Mouse (Mus musculus) heart, embryonic 12.5 days (tissue): ENCODE results near the gene Ptger4. TPM values are rescaled to one million over a fixed set of nuclear protein-coding genes. Genes with fewer than 3 reads are reported as not detected.

Experiments used
- ATAC-seq: fragments of 200-750 bp; cut with Nextera tagmentation; 2 replicates; pipeline ENCODE4 v1.8.0; 2017; ENCODE audit warnings: moderate TSS enrichment, moderate library complexity; ENCODE audit not compliant: insufficient number of reproducible peaks, low FRiP score
- H3K27ac ChIP-seq: fragments of 300-500 bp; sonication (generic); 2 replicates; pipeline ENCODE4 v1.5.1; 2016; ENCODE audit warnings: mild to moderate bottlenecking, moderate library complexity; ENCODE audit not compliant: poor library complexity, severe bottlenecking
- H3K27me3 ChIP-seq: fragments of 300-500 bp; sonication (generic); replicated peaks from 2 replicates; pipeline ENCODE4 v1.6.1; 2016; ENCODE audit warnings: mild to moderate bottlenecking, moderate library complexity
- H3K36me3 ChIP-seq: fragments of 300-500 bp; sonication (generic); 2 replicates; pipeline ENCODE4 v1.6.1; 2016; ENCODE audit warnings: mild to moderate bottlenecking, moderate library complexity
- H3K4me1 ChIP-seq: fragments of 300-500 bp; sonication (generic); replicated peaks from 2 replicates; pipeline ENCODE4 v1.6.1; 2016; ENCODE audit warnings: mild to moderate bottlenecking
- H3K4me2 ChIP-seq: fragments of 300-500 bp; sonication (generic); 2 replicates; pipeline ENCODE4 v1.6.1; 2016; ENCODE audit warnings: mild to moderate bottlenecking, moderate library complexity
- H3K4me3 ChIP-seq: fragments of 300-500 bp; sonication (generic); 2 replicates; pipeline ENCODE4 v1.5.1; 2016; ENCODE audit warnings: mild to moderate bottlenecking
- H3K9ac ChIP-seq: fragments of 300-500 bp; sonication (generic); 2 replicates; pipeline ENCODE4 v1.6.1; 2016; ENCODE audit warnings: mild to moderate bottlenecking, moderate library complexity
- H3K9me3 ChIP-seq: fragments of 300-500 bp; sonication (generic); replicated peaks from 2 replicates; pipeline ENCODE4 v1.6.1; 2016; ENCODE audit warnings: mild to moderate bottlenecking, moderate library complexity
- WGBS: fragments of 180-500 bp; shearing (Covaris S2); methylation state at CpG from one replicate; pipeline ENCODE4 v1.1.7; 2016; 5-methylcytosine and 5-hydroxymethylcytosine counted together
- polyA plus RNA-seq: library from polyadenylated mRNA; unstranded; fragments of >200 nt; fragmentation: Nextera tagmentation; extraction: Ambion mirVana; gene quantifications from 2 replicates; pipeline ENCODE4 v1.2.1, GENCODE M21; 2016

The Ptger4 gene
- polyA plus RNA-seq, 1 experiment from 2014 or later, result 2.4 TPM

DNA sequence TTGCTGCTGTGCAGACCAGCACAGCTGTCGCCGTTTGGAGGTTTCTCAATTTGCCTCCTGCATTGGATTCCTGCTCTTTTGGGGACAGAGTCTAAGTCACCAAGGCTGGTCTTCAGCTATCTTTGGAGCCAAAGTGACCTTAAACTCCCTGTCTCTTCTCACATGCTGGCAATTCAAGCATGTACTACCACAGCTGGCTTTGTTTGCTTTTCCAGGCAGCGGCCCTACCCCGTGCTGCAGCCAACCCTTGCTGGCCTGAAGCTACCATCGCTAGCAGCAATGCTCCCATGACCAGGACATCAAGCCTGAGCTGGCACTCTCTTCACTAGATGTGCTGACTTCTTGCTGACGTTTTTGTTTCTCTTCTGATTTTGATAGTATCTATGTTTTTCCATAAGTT lies 85.2 kb downstream of the Ptger4 start:
- no peak overlapping the region for H3K9ac ChIP-seq
- 61% methylated on average over 6 of the region's 6 CpGs for WGBS
- no peak overlapping the region for H3K4me2 ChIP-seq
- ATAC-seq, result no peak
- no peak overlapping the region for H3K4me3 ChIP-seq
- peaks cover 25% of the 10 kb centered on the region for H3K36me3 ChIP-seq
- no peaks in the 10 kb centered on the region for H3K27me3 ChIP-seq
- no peaks in the 10 kb centered on the region for H3K9me3 ChIP-seq
- peaks cover 30% of the 10 kb centered on the region for H3K4me1 ChIP-seq
- no peak overlapping the region for H3K27ac ChIP-seq

DNA sequence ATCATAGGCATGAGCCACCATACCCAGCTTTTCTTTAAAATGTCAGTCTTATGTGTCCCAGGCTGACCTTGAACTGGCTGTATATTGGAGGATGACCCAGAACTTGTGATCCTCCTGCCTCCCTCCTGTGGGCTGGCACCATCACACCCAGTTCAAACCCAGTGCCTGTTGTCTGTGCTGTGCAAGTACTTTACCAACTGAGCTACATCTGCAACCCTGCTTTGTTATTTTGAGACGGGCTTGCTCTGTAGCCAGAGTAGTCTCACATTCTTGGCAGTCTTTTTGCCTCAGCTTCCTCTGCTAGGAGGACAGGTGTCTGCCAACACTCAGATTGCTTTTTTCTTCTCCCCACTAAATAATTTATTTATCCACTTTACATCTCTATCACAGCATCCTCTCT lies 86.6 kb downstream of the Ptger4 start:
- no peak for ATAC-seq
- WGBS, result 30% methylated on average over 1 of the region's 1 CpGs
- H3K27me3 ChIP-seq, result no peaks in the 10 kb centered on the region
- H3K9me3 ChIP-seq, result no peaks in the 10 kb centered on the region
- H3K4me3 ChIP-seq, result no peak overlapping the region
- peaks cover 14% of the 10 kb centered on the region for H3K36me3 ChIP-seq
- no peak overlapping the region for H3K9ac ChIP-seq
- no peak overlapping the region for H3K4me2 ChIP-seq
- peaks cover 30% of the 10 kb centered on the region for H3K4me1 ChIP-seq
- no peak overlapping the region for H3K27ac ChIP-seq

Other genes with a start within 250 kb of the Ptger4 start
- 0.08 and 0.09 TPM in 2 replicates for gene C7, start 180.4 kb downstream of the Ptger4 start, polyA plus RNA-seq
- gene Card6, start 135.6 kb downstream of the Ptger4 start, polyA plus RNA-seq, result 2.3 and 3.1 TPM in 2 replicates
- 421 and 424 TPM in 2 replicates for gene Rpl37, start 127.5 kb downstream of the Ptger4 start, polyA plus RNA-seq
- 23.7 and 24.1 TPM in 2 replicates for gene Prkaa1, start 100.3 kb downstream of the Ptger4 start, polyA plus RNA-seq
- 32.4 and 32.6 TPM in 2 replicates for gene Ttc33, start 58.7 kb downstream of the Ptger4 start, polyA plus RNA-seq